Mouse (Mus musculus): Measurements from ENCODE around the gene Rasip1.

DNA sequence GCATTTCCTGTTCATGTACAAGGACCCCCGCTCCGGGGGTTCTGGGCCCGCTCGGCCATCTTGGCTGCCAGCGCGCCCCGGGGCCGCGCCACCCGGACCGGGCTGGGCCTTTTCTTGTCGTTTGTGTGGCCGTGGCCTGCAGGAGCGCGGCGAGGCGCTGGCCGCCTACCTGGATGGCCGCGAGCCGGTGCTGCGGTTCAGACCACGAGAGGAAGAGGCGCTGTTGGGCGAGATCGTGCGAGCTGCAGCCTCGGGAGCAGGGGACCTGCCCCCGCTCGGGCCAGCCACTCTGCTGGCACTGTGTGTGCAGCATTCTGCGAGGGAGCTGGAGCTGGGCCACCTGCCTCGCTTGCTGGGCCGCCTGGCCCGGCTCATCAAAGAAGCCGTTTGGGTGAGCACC lies 5.2 kb downstream of the Rasip1 start:
- TF ChIP-seq CTCF (IDR thresholded peaks at IDR 0.05) (peak; percentile 65), EP300 (IDR thresholded peaks at IDR 0.05) (no peak)
